Mouse (Mus musculus) spleen, adult 12 weeks (tissue): Measurements from ENCODE around the gene Ift88.
A peak's percentile ranks its signal among the peaks of the same experiment; 100 is the strongest.

Experiments
- DNase-seq: peaks from one replicate; pipeline ENCODE4 v3.0.0; 2022; ENCODE audit warnings: low spot score

Gene Ift88

DNA sequence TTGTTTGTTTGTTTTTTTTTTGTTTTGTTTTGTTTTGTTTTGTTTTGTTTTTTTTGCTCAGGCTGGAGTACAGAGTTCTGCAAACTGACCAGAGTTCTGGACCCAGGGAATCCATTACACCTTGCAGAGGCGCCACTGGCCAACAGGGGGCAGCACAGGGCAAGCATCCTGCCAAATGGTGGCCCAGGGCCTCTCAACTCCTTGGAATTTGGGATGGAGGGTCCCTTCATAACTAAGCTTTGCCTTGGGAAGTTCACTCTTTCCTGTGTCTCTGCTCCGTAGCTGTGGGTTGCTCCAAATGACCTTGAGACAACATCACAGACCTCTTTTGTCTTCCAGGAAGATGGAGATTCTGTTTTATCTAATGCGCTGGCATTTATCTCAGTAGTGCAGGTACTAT, 109.4 kb downstream of the Ift88 start:
- DNase-seq = peak; percentile 18

DNA sequence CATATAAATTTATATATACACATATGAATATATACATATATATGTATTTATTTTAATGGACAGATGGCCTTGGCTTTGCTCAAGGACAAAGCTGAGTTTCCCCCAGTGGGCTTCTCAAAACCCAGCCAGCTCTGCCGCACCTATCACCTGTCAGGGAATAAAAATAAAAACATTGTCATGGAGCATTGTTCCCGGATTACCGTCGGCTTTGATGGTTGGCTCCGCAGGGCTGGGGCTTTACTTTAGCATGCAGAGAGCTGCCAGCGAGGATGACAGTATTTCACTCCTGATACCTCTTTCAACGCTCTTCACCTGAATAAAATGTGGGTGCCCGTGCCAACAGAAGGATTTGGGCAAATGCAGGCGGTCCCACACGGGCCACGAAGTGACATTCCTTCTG, 110.0 kb downstream of the Ift88 start:
- DNase-seq = no peak

DNA sequence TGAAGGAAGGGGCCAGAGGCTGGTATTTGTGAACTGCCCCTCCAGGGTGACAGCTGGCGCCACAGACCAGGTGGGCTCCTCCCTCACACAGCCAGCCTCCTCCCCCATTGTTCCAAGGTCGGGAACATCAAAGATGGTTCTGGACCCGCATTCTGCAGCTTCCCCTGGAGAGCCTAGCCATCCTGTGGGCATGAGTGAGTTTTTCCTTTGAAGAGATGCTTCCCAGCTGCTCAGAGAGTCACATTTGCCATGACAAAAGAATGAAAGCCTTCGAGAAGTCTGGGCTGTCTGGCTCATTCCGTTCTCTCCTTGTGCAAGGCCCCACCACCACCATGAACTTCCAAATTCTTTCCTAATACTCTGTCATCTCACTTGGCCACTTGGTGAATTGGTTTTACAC, 110.5 kb downstream of the Ift88 start:
- no peak for DNase-seq

DNA sequence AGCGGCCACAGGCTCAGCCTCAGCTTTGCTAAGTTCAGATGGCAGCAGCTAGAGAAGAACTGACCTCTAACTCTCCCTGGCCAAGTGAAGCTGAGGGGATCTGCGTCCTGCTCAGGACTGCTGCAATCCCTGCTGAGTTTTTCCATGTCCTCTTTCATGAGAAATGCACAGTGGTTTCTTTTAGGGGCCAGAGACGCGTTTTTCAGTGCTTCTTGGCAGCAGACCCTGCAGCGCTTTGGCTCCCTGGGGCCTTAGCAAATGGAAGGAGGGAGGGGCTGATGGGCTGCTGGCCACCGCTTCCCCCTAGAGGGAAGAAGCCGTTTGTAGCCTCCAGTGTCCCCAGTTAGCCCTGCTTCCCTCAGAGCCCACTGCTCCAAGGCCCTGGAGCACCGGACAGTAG, 111.1 kb downstream of the Ift88 start:
- no peak for DNase-seq

DNA sequence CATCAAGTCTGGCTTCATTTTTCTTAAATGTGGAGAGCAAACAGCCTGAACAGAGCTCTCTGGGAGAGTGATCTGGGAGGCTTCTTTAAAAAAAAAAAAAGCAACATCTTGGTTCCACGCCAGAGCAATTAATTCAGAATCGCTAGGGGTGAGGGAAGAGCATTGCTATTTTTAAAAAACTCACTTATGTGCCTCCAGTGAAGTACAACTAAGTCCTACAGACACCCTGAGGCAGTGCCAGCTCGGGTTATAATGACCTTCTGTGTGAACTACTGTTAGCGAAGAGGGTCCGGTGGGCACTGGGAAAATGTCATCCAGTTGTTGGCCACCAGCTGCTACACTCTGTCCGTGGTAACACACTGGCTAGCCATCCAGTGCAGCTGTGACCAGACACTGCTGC, 111.8 kb downstream of the Ift88 start:
- no peak for DNase-seq

DNA sequence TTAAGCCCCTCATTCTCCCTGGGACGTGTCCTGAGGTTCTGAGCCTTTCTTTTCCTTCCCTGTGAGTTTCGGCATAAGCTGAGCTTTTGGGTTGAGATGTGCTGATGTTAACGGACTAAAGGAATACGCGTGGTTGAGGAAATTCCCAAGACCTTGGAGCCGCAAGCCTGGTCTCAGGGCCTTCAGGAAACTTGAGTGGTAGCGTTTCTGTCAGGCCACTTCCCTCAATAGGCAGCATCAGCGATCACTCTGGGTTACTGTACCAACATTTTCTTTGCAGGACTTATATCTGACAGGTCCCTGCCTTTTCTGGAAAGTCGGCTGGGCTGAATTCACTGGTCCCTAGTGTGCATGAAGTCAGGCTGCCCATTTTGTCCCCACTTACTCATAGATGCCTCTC, 113.0 kb downstream of the Ift88 start:
- DNase-seq = no peak

DNA sequence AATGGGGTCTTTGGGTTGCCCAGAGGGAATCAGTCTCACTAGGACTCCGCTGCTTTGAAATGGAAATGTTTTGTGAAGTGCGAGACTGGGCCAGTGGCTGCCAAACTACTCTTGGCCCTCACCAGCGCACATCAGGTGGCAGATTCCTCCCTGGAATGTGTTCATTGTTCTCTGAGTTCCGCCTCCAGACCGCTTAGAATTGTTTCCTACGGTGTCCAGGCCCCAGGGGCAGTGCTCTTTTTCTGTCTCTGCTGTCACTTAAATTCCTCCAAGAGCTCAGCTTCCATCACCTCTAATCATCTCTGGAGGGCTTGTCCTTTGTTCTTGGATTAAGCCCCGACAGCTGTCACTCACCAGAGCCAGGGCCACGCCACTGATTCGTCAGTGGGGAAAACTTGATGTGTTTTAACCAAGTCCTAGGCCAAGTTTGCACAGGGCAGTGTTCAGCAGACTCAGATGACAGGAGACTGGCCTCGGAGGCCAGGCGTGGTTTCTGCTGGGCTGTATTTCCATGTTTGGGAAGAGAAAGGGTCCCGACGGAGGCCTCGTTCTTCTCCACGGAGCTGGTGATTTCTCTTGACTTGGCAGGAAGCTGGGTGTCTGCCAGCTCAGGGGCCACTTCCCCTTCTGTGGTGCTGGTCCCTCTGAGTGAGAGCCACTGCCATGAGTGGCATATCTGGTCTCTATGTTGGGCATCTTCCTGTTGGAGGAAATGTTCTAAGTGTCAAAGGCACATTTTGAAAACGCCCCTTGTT, 113.6 kb downstream of the Ift88 start:
- no peak for DNase-seq

DNA sequence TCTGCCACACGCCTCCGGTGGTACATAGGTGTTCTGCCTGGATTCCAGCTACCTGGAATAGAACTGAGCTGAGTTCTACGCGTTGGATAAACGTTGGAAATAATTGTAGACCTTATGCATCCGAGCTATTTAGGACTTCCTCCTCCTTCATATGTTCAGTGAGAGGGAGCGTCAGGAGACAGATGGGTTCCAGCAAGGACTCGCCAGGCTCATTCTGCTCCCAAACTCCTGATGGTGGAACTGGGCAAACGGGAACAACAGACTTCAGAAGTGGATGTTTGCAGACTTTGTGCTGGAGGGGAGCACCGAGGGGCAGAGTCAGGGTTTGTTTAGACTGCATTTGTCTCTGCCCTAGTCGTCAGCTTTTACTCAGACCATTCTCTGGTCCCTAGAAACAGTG, 116.8 kb downstream of the Ift88 start:
- DNase-seq = no peak

DNA sequence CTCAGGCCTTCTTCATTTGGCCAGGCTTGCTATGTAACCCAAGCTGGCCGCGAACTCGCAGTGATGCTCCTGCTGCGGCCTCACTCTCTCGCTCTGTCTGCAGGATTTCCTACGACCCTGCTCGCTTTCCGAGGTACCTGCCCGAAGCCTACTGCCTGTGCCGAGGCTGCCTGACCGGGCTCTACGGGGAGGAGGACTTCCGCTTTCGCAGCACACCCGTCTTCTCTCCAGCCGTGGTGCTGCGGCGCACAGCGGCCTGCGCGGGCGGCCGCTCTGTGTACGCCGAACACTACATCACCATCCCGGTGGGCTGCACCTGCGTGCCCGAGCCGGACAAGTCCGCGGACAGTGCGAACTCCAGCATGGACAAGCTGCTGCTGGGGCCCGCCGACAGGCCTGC, 118.4 kb downstream of the Ift88 start:
- no peak for DNase-seq

DNA sequence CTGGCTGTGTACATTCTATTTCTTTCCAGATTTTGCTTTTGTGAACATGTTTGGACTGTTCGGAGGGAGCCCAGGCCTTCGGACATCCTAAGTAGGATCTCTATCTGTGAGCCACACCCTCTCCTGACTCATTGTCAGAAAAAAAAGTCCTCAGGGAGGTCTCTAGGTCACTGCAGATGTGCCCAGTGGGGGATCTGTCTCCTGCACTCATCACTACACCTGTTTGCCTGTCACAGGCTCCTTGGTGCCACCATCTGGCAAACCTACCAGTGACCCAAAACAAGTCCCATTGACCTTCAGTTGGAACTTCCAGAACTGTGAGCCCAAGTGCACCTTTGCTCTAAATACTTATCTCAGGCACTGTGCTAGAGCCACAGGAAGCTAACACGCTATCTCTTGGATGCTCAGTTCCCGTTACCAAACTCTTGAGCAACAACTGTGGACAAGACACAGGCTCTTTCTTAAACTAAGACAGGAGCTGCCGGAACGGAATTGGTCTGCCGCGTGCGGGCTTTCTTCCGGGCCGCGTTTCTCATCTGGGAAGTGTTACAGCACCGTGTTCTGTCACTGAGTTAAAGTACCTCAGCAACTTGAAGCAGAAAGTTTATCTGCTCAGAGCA, 119.7 kb downstream of the Ift88 start:
- DNase-seq = no peak

DNA sequence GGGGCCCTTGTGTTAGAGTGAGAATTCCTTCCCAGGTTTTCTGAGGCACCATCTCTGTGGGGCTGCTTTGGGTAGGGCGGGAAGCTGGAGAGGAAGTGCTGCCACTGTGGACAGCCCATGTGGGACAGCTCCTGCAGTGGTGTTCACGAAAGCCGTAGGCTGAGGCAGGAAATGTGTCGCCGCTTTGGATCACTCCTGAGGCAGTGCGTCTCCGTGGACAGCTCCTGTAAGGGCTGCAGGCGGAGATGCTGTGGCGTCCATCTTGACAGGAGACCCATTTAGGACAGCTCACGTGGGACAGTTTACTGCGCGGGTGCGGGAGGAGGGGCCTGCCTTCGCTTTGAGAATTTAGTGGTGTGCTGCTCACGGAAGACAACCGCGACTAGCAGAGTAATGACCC, 121.7 kb downstream of the Ift88 start:
- DNase-seq = no peak

DNA sequence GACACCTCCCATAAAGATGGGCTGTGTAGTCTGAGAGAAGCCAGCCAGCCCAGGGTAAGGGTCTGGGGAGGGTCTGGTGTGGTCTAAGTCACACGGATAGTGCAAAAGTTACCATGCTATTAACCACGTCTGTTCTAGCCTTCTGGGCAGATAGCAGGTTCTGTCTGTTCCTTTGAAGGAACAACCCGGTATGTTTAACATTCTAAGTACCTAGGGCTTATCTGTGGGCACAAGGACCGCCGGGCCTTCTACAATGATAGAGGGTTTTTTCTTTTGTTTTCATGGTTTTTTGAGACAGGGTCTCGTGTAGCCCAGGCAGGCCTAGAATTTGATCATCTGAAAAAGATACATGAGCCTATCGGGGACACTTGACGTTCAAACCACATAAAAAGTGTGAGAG, 122.3 kb downstream of the Ift88 start:
- DNase-seq = no peak

DNA sequence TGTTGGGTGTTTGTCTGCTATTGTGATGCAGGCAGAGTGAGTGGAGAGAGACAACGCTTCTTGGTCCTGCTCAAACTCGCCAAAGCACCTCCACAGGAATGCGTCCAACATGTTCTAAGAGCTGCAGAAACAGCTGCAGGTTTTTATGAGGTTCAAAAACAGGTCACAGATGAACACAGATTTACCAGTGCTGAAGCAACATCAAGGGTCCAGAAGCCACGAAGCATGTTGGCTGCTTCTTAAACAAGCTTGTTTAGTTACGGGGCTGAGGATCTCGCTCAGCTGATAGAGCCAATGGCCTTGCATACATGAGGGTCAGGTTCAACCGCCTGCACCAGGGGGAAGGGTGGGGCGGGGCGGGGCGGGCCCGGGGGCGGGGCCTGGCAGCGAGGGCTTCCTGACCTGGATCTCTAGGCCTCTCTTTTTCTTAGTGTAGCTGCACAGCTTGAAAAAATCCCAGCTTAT, 122.7 kb downstream of the Ift88 start:
- DNase-seq = no peak

DNA sequence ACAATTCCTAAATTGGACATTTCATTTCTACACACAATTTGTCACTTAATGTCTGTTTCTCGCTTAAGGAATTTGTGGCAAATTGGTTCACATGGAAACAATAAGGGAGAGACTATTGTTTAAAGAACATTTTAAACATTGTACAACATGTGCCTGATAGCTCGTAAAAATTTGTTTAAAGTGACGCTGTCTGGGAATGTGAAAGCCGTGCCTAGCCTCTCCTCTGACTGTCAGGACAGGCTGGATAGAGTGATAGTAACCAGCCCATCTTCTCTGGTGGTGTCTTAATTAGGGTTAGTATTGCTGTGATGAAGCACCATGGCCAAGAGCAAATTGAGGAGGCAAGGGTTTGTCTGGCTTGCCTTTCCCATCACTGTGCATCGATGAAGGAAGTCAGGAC, 123.2 kb downstream of the Ift88 start:
- DNase-seq = no peak

DNA sequence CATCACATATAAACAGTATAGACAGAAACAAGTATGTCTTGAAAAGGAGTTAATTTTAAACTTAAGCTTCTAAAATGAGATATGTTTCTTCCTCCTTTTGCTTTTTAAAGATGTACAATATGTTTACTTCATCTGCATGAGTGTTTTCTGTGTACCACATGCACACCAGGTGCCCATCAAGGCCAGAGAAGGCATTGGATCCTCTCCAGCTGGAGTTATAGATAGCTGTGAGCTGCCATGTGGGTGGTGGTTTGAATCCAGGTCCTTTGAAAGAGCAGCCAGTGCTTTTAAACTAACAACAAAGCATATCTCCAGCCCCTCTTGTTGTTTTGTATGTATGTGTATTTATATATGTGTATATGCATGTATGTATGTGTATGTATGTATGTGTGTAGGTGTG, 129.1 kb downstream of the Ift88 start:
- DNase-seq = no peak

DNA sequence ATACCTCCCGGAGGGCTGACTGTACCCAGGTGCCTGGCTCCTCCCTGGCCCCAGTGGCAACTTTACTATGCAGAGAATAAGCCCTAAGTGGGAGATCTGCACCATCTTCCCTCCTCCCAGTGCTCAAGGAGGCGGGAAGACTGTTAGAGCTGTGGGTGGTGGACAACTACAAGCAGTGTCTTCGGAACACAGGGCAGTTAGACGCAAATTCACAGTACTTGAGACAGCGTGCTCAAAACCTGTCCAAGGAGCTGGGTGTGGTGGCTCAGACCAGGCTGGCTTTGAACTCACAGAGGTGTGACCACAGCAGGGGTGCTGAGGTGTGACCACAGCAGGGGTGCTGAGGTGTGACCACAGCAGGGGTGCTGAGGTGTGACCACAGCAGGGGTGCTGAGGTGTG, 130.6 kb downstream of the Ift88 start:
- DNase-seq = no peak

DNA sequence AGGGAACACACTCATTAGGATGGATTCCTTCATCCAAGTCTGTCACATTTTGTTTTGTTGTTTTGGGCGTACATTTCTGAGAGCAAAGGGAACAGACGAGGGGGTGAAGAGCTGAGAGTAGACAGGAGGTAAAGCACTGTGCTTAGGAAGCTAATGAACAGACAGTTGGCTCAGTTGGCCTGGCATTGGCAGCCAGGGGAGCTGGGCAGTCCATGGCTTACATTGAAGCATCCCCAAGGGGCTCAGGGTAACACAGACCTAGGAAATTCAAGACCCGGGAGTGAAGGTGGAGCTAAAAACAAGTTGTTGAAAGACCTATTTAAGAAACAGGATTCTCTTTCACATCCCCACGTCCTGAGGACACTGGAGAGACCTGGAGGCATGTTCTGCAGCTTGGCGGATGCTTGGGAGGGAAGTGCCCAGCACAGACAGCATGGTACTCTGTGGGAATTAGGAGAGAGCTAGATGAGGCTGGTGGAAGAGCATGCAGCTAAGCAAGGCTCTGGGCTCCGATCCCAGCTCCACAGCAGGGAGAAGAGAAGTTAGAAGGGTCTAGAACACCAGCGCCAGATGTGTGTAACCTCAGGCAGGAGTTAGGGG, 131.7 kb downstream of the Ift88 start:
- DNase-seq = no peak

DNA sequence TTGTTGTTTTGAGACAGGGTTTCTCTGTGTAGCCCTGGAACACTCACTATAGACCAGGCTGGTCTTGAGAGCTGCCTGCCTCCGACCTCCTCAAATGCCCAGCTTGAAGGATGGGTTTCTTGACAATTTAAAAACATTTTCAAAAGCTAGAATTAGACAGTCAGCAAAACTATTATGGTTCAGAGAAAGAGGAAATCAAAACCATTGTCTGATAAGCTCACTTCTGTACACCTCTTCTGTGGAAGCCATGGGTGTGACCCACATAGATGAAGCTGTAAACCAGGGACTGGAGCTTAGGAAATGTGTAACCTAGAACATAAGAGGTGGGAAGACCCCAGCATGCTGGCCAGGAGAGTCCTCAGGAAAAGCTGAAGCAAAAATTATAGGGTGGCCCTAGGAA, 133.1 kb downstream of the Ift88 start:
- no peak for DNase-seq

DNA sequence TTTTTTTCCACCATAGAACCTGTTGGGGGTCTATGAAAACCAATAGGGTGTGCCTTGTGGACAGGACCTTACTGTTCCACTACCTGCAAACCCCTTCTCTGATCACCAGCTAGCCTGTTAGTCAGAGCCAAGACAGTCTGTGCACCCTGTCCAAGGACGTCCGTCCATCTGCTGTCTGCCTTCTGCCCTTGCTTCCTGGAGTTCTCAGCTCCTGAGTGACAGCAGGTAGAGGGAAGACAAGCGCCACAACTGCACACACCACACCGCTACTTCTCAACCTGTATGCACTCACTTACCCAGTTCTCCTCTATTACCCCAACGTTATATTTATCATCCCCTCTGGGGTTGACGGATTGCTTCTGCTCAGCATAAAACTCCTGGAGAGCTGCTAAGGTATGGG, 141.8 kb downstream of the Ift88 start:
- no peak for DNase-seq
